Mouse (Mus musculus) effector memory CD4-positive, alpha-beta T cell, adult 7 months (primary cell): ENCODE measurements around the gene Ptx4. TPM values are rescaled to one million over a fixed set of nuclear protein-coding genes. Genes with fewer than 3 reads are reported as not detected.

ENCODE experiments used
- polyA plus RNA-seq: library from polyadenylated mRNA; unstranded; fragments of 100-300 nt; shearing (Covaris generic); gene quantifications from one replicate; pipeline ENCODE4 v1.2.1, GENCODE M21; 2017

Gene Ptx4
- polyA plus RNA-seq = 0.71 TPM

GRCm38 (mm10) chr17:25120406-25120805 is at the start of gene Ptx4:
Ptx4 (plus strand) TSS chr17:25120760.

DNA sequence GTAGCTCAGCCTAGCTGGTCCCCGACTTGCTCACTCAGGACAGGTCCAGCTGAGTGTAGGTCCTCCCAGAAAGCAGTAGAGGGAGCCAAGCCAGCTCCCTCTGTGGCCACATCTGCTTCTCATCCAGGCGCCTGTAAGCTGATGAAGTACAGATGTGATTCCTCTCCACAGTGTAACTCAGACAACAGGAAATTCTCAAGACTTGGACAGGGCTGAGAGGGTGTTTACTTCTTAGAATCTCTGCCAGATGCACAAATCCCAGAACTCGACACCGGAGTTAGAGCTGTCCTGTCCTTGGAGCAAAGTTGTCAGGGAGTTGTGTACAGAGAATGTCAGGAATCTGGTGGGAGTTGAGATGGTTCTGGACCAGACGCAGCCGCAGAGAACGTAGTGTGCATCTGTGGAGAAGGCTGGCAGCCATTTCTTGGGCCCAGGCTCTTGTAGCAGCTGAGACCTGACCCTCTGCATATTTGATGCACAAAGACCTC is 37.1 kb upstream of the Ptx4 start, which contains the start of gene Tmem204:
TSS of gene Tmem204 (minus strand) at position 148 of the 488 bp plus-strand sequence.

GRCm38 (mm10) chr17:25115664-25116432 is 4.7 kb upstream of the Ptx4 start, which contains the start of gene Telo2:
Telo2 (minus strand) TSS chr17:25115967.

DNA sequence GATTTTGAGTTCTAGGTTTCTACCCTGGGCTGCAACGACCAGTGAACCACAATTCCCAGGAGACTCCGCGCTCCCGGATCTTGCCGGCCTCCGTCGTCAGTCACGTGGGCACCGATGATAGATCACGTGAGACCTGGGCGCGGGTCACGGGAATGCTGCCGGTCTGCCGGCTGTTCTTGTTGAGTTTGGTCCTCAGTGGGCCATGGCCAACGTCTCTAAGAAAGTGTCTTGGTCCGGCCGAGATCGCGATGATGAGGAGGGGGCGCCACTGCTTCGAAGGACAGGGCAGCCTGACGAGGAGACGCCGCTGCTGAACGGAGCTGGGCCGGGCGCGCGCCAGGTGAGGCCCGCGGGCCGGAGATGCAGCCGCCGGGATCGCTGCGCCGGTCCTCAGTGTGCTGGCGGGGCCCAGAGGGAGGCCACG is 12.7 kb downstream of the Ptx4 start, which contains the start of gene Clcn7:
TSS of gene Clcn7 (plus strand) at position 117 of the 424 bp plus-strand sequence.

DNA sequence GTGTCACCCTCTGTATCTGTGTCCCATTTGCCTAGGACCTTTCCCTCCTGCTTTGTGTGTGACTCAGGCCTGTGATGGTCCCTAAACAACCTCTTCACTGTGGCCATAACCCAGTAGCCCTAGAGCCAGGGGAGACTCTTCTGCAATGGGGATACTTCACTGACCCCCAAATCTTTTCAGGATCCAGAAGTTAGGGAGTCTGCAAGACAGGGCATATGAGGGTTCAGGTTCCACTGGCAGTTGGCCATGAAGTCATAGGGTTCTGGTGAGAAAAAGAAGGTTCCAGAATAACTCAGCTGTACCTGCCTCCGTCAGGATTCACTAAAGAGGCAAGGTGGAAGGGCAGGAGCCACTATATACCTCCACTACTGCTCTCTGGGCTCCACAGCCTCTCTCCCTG is 41.6 kb downstream of the Ptx4 start, which contains the start of gene Ccdc154:
TSS of gene Ccdc154 (plus strand) at position 301 of the 400 bp plus-strand sequence.

Other genes starting within 250 kb of the Ptx4 start
- gene Nubp2, start 234.4 kb upstream of the Ptx4 start, polyA plus RNA-seq = 65.8 TPM
- 82.4 TPM for gene Spsb3, start 234.1 kb upstream of the Ptx4 start, polyA plus RNA-seq
- gene Eme2, start 225.7 kb upstream of the Ptx4 start, polyA plus RNA-seq = 22.2 TPM
- 49.7 TPM for gene Mrps34, start 225.6 kb upstream of the Ptx4 start, polyA plus RNA-seq
- gene Nme3, start 224.3 kb upstream of the Ptx4 start, polyA plus RNA-seq = 26.7 TPM
- gene Mapk8ip3, start 183.8 kb upstream of the Ptx4 start, polyA plus RNA-seq = 50.7 TPM
- gene Jpt2, start 160.1 kb upstream of the Ptx4 start, polyA plus RNA-seq = 23.0 TPM
- 10.3 TPM for gene Cramp1l, start 105.0 kb upstream of the Ptx4 start, polyA plus RNA-seq
- 15.0 TPM for gene Ift140, start 104.7 kb upstream of the Ptx4 start, polyA plus RNA-seq
- gene Tmem204, start 37.2 kb upstream of the Ptx4 start, polyA plus RNA-seq = 0.29 TPM
- gene Telo2, start 4.8 kb upstream of the Ptx4 start, polyA plus RNA-seq = 10.5 TPM
- gene Clcn7, start 12.6 kb downstream of the Ptx4 start, polyA plus RNA-seq = 23.9 TPM
- 0.26 TPM for gene Ccdc154, start 41.7 kb downstream of the Ptx4 start, polyA plus RNA-seq
- not detected for gene Gm38655, start 54.7 kb downstream of the Ptx4 start, polyA plus RNA-seq
- gene BC003965, start 63.8 kb downstream of the Ptx4 start, polyA plus RNA-seq = 13.8 TPM
- 47.9 TPM for gene Unkl, start 67.6 kb downstream of the Ptx4 start, polyA plus RNA-seq
- gene Gnptg, start 119.4 kb downstream of the Ptx4 start, polyA plus RNA-seq = 155 TPM
- 41.2 TPM for gene Tsr3, start 119.4 kb downstream of the Ptx4 start, polyA plus RNA-seq
- gene Baiap3, start 135.6 kb downstream of the Ptx4 start, polyA plus RNA-seq = 230 TPM
- gene Ube2i, start 153.9 kb downstream of the Ptx4 start, polyA plus RNA-seq = 654 TPM
- gene Prss34, start 177.6 kb downstream of the Ptx4 start, polyA plus RNA-seq = 0.94 TPM
- gene Prss28, start 187.9 kb downstream of the Ptx4 start, polyA plus RNA-seq = not detected
- gene Prss29, start 197.9 kb downstream of the Ptx4 start, polyA plus RNA-seq = not detected
- gene Tpsab1, start 224.8 kb downstream of the Ptx4 start, polyA plus RNA-seq = 0.63 TPM
- not detected for gene Tpsb2, start 245.5 kb downstream of the Ptx4 start, polyA plus RNA-seq
- not detected for gene Tpsg1, start 248.5 kb downstream of the Ptx4 start, polyA plus RNA-seq